Mouse (Mus musculus): ENCODE results near the gene Scamp4. TPM values are rescaled to one million over a fixed set of nuclear protein-coding genes. Genes with fewer than 3 reads are reported as not detected.
A peak's percentile ranks its signal among the peaks of the same experiment; 100 is the strongest.

The Scamp4 gene
- polyA plus RNA-seq, 1 experiment from 2014 or later = 97.9 TPM

DNA sequence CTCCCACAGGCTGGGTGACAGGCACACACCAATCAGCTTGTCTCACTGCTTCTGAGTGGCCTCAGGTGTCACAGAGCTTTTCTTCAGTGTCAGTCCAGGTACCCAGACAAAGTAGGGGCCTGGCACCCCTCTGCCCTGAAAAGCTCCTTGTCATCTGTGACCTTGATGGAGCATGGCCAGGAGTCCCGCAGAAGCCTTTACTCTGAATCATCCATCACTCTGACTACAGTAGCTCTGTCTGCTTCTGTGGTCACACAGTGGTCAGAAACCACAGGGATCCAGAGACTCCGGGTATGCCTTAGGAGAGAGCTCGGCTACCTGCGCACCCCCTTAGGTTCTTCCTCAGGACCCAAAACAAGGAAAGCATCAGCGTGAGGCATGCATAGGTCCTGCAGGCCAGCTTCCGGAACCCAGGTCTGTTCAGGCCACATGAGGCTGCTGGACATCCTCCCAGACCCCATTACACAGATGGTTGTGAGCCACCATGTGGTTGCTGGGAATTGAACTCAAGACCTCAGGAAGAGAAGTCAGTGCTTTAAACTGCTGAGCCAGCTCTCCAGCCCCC lies 50.6 kb downstream of the Scamp4 start:
- no peak overlapping the region for H3K4me3 ChIP-seq
- H3K9me3 ChIP-seq = no peaks in the 10 kb centered on the region
- H3K4me1 ChIP-seq = peaks cover 51% of the 10 kb centered on the region
- H3K36me3 ChIP-seq = peaks cover 21% of the 10 kb centered on the region
- no peaks in the 10 kb centered on the region for H3K27me3 ChIP-seq (ENCODE audit: insufficient read depth, poor library complexity, severe bottlenecking)
- 83% methylated on average over 6 of the region's 6 CpGs for WGBS
- H3K27ac ChIP-seq = no peak overlapping the region
- DNase-seq (ENCODE audit: low spot score) = no peak

DNA sequence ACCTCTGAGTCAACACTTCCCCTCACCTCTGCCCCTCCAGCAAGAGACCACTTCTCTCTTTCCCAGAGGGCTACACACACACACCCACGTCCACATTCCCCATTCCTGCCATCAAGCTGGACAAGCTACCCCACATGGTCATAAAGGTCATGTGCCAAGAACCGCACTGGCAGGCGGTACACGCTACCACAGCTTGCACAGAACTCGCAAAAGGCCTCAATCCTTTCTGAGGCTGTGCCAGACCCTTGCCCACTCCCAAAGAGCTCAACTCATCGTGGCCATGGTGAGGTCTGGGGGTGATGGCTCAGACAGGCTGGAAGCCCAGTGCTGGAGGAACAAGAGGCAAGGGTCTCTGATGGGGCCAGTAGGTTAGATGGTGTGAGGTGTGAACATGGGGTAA lies 52.2 kb downstream of the Scamp4 start:
- Histone ChIP-seq H3K27ac (no peak overlapping the region), H3K4me3 (peak overlapping the region; percentile 79), H3K27me3 (ENCODE audit: insufficient read depth, poor library complexity, severe bottlenecking) (no peaks in the 10 kb centered on the region), H3K4me1 (peaks cover 49% of the 10 kb centered on the region), H3K36me3 (peaks cover 7% of the 10 kb centered on the region; the same call in 1 of the 2 replicates), H3K9me3 (no peaks in the 10 kb centered on the region)
- WGBS = 88% methylated on average over 6 of the region's 6 CpGs
- DNase-seq (ENCODE audit: low spot score) = no peak

DNA sequence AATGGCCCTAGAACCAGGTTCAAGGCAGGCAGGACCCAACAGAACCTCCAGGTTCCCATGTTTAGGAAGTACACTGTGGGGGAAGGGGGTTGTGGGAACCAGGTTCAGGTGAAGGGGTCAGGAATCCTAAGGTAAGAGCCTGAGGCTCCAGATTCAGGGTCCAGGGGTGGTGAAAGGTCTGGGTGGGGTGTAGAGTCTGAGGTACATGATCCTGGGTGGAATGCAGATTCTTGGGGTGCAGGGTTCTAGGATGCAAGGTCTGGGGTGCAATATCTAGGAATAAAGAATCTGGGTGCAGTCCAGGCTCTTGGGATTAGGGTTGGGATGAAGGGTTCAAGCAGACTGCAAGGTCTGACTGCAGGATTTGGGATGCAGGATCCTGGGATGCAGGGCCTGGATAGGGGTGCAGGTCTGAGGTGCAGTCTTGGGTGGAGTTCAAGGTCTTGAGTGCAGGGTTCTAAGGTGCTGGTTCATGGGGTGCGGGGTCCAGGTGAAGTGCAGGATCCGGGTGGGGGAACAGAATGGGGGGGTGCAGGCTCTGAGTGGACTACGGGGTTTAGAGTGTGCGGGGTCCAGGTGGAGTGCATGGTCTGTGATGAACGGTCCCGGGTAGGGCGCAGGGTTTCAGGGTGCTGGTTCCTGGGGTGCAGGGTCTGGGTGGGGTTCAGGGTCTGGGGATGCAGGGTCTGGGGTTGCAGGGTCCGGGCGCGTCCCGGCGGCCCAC lies 52.9 kb downstream of the Scamp4 start:
- Histone ChIP-seq H3K27me3 (ENCODE audit: insufficient read depth, poor library complexity, severe bottlenecking) (no peaks in the 10 kb centered on the region), H3K4me1 (peaks cover 45% of the 10 kb centered on the region), H3K9me3 (no peaks in the 10 kb centered on the region), H3K4me3 (peak overlapping the region; percentile 79), H3K36me3 (peaks cover 7% of the 10 kb centered on the region; the same call in 1 of the 2 replicates), H3K27ac (peak overlapping the region; percentile 96)
- WGBS = 4% methylated on average over 12 of the region's 12 CpGs
- DNase-seq (ENCODE audit: low spot score) = no peak

DNA sequence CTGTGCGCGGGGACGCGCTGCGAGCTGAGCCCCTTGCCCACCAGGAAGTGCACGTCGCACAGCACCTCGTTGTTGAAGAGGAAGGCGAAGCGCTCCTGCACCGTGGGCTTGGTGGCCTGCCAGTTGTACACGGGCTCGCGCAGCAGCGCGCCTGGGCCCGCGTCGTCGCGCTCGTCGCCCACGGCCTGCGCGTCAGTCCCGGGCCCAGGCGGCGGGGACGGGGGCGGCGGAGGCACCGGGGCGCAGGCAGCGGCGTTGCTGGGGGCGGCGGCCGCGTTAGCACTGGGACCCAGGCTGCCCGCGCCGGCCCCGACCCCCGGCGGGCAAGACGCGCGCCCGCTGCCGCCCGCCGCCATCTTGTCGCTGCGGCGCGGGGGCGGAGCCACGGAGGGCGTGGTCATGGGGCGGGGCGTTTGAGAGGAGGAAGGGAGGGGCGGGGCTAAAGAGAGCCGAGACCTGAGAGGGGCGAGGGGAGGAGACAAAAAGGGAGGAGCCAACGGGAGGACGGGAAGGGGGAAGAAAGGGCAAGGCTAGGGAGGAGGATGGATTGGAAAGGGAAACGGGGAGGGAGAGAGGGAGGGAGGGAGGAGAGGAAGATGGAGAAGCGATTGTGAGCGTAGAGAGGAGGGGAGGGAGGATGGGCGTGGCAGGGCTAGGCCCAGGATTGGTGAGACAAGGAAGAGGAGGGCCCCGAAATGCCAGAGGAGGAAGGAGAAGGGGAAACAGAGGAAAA lies 53.6 kb downstream of the Scamp4 start:
- Histone ChIP-seq H3K27me3 (ENCODE audit: insufficient read depth, poor library complexity, severe bottlenecking) (no peaks in the 10 kb centered on the region), H3K4me1 (peaks cover 44% of the 10 kb centered on the region), H3K36me3 (peaks cover 5% of the 10 kb centered on the region; the same call in 1 of the 2 replicates), H3K4me3 (peak overlapping the region; percentile 79), H3K27ac (peak overlapping the region; percentile 96), H3K9me3 (no peaks in the 10 kb centered on the region)
- peak; percentile 98 for DNase-seq (ENCODE audit: low spot score)
- WGBS = 1% methylated on average over 72 of the region's 72 CpGs

DNA sequence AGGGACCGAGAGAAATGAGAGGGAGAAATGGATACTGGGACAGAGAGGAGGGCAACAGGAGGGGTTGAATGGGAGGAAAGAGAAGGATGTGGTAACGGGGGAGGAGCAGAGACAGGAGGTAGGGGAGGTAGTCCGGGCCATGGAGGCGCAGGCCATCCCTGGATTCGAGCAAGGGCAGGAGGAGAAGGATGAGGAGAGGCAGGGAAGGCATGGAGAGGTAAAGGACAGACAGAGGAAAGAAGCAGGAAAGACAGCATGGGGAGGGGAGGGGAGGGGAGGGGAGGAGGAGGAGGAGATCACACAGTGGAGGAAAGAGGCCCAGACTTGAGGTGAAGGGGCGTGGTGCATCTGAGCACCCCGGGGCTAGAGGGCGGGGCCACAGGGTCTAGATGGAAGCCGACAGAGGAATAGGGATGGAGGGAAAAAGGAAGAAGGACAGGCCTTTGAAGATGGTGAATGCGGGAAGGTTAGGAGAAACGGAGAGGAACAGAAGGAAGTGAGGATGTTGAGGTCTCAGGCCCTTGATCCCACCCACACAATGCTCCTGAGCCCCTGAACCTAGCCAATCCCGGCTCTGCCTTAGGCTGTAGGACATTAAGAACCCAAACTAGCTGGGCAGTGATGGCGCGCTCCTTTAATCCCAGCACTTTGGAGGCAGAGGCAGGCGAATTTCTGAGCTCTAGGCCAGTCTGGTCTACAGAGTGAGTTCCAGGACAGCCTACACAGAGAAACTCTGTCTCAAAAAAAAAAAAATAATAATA lies 54.4 kb downstream of the Scamp4 start, which contains the start of gene Btbd2:
Gene Btbd2, minus strand, starts transcription at position 209 of the 761 bp plus-strand sequence.
- Histone ChIP-seq H3K9me3 (no peaks in the 10 kb centered on the region), H3K4me1 (peaks cover 44% of the 10 kb centered on the region), H3K4me3 (peak within 1 kb of the TSS; percentile 79), H3K36me3 (peaks cover 3% of the 10 kb centered on the region; the same call in 1 of the 2 replicates), H3K27me3 (ENCODE audit: insufficient read depth, poor library complexity, severe bottlenecking) (no peaks in the 10 kb centered on the region), H3K27ac (peak within 1 kb of the TSS; percentile 96)
- DNase-seq (ENCODE audit: low spot score) = no peak
- WGBS = 19% methylated on average over 15 of the region's 15 CpGs

DNA sequence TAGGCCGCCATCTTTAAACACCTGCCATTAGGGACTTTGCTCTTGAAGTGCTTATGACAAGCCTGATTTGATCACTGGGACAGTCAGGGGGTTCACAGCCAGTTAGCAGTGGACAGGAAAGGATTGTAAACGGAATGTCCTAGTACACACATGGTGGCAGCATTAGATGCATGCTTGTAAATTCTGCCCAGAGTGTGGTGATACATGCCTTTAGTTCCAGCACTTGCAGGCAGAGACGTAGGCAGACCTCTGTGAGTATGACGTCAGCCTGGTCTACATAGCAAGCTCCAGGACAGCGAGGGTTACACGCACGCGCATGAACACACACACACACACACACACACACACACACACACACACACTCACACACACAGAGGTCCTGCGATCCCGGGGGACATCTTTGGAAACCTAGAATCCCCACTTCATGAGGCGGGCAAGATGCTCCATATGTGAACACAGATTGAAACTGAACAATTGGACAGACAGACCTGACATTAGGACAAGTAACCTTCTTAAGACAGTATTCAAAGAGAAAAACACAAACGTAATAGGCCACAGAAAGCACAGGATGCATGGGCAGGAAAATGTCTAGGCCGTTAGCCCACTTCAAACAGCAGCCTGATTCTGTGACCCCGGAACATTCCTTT lies 55.6 kb downstream of the Scamp4 start:
- H3K4me1 ChIP-seq = peaks cover 44% of the 10 kb centered on the region
- peak overlapping the region; percentile 64; the same call in 1 of the 2 replicates for H3K27ac ChIP-seq
- DNase-seq (ENCODE audit: low spot score) = no peak
- no peak overlapping the region for H3K4me3 ChIP-seq
- H3K27me3 ChIP-seq (ENCODE audit: insufficient read depth, poor library complexity, severe bottlenecking) = no peaks in the 10 kb centered on the region
- H3K36me3 ChIP-seq = no peaks in the 10 kb centered on the region
- no peaks in the 10 kb centered on the region for H3K9me3 ChIP-seq
- WGBS = 83% methylated on average over 14 of the region's 14 CpGs

DNA sequence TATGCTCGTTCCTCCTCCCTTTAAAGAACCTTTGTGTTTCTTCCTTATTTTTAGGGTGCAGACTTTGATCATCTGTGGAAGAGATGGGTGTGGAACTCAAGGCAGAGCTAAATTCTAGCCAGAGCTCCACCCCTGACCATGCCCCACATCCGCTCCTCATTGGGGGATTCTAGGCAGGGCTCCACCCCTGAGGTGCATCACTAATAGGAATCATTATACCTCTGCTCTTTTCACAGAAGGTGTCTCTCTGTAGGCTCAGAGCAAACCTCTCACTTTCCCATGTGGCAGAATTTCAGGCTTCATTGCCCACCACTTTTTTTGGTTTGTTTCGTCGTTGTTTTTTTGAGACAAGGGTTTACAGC lies 56.1 kb downstream of the Scamp4 start:
- Histone ChIP-seq H3K4me3 (peak overlapping the region; percentile 22; the same call in 1 of the 2 replicates), H3K9me3 (no peaks in the 10 kb centered on the region), H3K36me3 (no peaks in the 10 kb centered on the region), H3K27ac (peak overlapping the region; percentile 64), H3K27me3 (ENCODE audit: insufficient read depth, poor library complexity, severe bottlenecking) (no peaks in the 10 kb centered on the region), H3K4me1 (peaks cover 48% of the 10 kb centered on the region)
- WGBS = 61% methylated on average over 4 of the region's 4 CpGs
- DNase-seq (ENCODE audit: low spot score) = no peak

DNA sequence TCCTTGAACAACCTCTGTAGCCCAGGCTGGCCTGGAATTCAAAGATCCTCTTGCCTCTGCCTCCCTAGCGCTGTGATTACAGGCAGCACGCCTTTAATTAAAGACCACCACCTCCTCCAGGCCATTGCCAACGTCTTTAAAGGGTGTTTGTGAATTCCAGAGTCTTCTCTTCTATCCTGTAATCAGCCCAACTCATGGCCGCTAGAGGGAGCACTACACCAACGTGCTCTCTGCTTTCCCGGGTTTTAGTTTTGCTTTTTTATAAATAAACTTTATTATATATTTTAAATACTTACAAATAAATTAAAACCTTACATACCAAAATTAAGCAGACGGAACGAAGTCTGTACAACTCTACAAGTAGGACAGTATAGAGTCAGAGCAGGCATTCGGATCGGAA lies 56.5 kb downstream of the Scamp4 start:
- no peaks in the 10 kb centered on the region for H3K27me3 ChIP-seq (ENCODE audit: insufficient read depth, poor library complexity, severe bottlenecking)
- peaks cover 49% of the 10 kb centered on the region for H3K4me1 ChIP-seq
- H3K27ac ChIP-seq = peak overlapping the region; percentile 64
- 16% methylated on average over 10 of the region's 10 CpGs for WGBS
- H3K9me3 ChIP-seq = no peaks in the 10 kb centered on the region
- DNase-seq (ENCODE audit: low spot score) = no peak
- H3K36me3 ChIP-seq = no peaks in the 10 kb centered on the region
- peak overlapping the region; percentile 22; the same call in 1 of the 2 replicates for H3K4me3 ChIP-seq

DNA sequence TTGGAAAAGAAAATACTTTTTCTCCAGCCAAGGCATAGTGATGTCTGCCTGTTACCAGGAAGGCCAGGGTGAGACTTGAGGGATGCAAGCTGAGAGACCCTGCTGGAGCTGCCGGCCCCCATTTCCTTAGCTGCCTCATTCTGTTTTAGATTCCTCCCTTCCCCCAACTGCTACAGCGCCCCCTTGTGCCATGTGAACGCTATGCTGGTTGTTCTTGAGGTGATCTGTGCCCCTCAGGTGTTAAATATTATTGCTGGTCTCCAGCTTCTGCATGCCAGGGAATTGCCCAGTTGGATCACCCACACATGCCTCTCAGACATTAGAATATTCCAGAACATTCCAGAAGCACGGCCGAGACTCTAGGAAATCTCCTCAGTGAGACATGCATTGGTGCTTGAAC lies 58.5 kb downstream of the Scamp4 start:
- Histone ChIP-seq H3K27ac (no peak overlapping the region), H3K9me3 (no peaks in the 10 kb centered on the region), H3K36me3 (peaks cover 4% of the 10 kb centered on the region), H3K4me3 (no peak overlapping the region), H3K27me3 (ENCODE audit: insufficient read depth, poor library complexity, severe bottlenecking) (no peaks in the 10 kb centered on the region), H3K4me1 (peaks cover 50% of the 10 kb centered on the region)
- 36% methylated on average over 5 of the region's 5 CpGs for WGBS
- no peak for DNase-seq (ENCODE audit: low spot score)

DNA sequence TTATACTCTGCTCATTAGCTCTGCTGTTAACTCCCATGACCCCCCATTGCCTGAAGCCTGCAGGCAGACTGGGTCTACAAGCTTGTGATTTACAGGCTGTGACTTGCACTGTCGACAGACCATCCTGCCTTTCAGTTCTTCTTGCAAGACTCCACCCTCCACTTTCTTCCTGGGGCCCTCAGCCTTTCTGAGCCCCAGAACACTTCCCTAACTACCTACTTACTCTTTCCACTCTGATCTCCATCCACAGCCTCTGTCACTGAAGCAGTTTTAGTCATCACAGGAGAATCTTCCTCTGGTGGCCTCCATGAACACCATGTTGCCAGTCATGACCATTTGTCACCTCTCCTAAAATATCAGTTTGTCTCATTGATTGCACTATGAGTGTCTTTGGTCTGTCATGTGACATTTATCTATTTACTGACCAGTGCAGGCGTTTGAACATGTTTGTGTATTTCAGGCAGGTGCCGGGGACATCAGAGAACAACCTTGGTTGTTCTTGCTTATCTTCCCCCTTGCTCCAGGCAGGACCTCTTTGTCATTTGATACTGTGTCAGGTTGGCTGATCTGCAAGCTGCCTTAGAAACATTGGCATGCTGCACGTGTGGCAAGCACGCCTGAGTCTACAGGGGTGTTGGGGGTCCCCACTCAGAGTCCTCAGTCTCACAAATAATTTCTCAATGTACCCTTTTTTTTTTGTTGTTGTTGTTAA lies 61.0 kb downstream of the Scamp4 start:
- DNase-seq (ENCODE audit: low spot score) = no peak
- H3K27ac ChIP-seq = peak overlapping the region; percentile 19
- no peaks in the 10 kb centered on the region for H3K27me3 ChIP-seq (ENCODE audit: insufficient read depth, poor library complexity, severe bottlenecking)
- H3K36me3 ChIP-seq = peaks cover 29% of the 10 kb centered on the region
- WGBS = 22% methylated on average over 5 of the region's 5 CpGs
- H3K9me3 ChIP-seq = no peaks in the 10 kb centered on the region
- peaks cover 49% of the 10 kb centered on the region for H3K4me1 ChIP-seq
- H3K4me3 ChIP-seq = no peak overlapping the region

DNA sequence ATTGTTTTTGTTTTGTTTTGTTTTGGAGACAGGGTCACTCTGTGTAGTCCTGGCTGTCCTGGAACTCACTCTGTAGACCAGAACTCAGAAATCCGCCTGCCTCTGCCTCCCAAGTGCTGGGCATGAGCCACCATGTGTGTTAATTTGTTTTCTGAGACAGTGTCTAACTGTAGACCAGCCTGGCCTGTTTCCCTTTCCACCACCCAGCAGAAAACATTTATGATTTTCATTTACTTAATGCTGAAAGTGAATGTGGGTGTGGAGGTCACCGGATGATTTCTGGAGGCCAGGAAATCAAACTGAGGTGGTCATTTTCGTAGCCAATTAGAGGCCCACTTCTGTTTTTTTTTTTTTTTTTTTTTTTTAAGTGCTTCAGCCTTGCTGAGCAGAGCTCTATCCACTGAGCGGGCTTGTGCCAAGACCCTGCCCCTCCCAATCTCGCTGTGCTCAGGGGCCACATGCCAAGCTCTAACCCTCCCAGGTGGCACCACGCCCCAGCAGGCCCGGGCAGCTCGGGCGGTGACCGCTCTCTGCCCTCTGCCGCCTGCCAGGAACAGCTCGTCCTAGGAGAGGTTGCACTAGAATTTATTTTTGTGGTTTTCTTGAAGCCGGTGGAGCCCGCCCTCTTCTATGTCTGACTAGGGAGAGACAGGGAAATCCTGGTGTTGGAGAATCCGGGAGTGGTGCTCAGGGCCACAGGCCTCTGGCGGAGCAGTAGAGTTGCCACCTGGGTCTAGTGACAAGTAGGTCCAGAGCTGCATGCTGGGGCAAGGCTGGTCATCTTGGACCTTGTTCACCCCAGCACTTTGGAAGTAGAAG lies 61.7 kb downstream of the Scamp4 start:
- Histone ChIP-seq H3K4me1 (peaks cover 49% of the 10 kb centered on the region), H3K4me3 (peak overlapping the region; percentile 32), H3K27me3 (ENCODE audit: insufficient read depth, poor library complexity, severe bottlenecking) (no peaks in the 10 kb centered on the region), H3K36me3 (peaks cover 37% of the 10 kb centered on the region), H3K9me3 (no peaks in the 10 kb centered on the region), H3K27ac (peak overlapping the region; percentile 79)
- no peak for DNase-seq (ENCODE audit: low spot score)
- 29% methylated on average over 16 of the region's 16 CpGs for WGBS
